Mouse (Mus musculus): ENCODE data around the gene Mphosph9.

Gene Mphosph9

GRCm38 (mm10) chr5:124213588-124214469 is 113.9 kb downstream of the Mphosph9 start:
- DNase-seq (ENCODE audit: low spot score) = no peak

- DNase-seq (ENCODE audit: low spot score) = no peak
Observed at GRCm38 (mm10) chr5:124211669-124212068, 116.1 kb downstream of the Mphosph9 start.

GRCm38 (mm10) chr5:124211234-124211633 is 116.5 kb downstream of the Mphosph9 start:
- peak; percentile 67 for DNase-seq (ENCODE audit: low spot score)

GRCm38 (mm10) chr5:124210281-124211016 is 117.3 kb downstream of the Mphosph9 start:
- no peak for DNase-seq (ENCODE audit: low spot score)

GRCm38 (mm10) chr5:124209850-124210249 is 117.9 kb downstream of the Mphosph9 start:
- no peak for DNase-seq (ENCODE audit: low spot score)

- DNase-seq (ENCODE audit: low spot score) = no peak
Observed at GRCm38 (mm10) chr5:124208030-124208429, 119.7 kb downstream of the Mphosph9 start.

- no peak for DNase-seq (ENCODE audit: low spot score)
Observed at GRCm38 (mm10) chr5:124206481-124207038, 121.2 kb downstream of the Mphosph9 start.

- DNase-seq (ENCODE audit: low spot score) = no peak
Observed at GRCm38 (mm10) chr5:124205809-124206380, 121.9 kb downstream of the Mphosph9 start.

GRCm38 (mm10) chr5:124205211-124205610 is 122.6 kb downstream of the Mphosph9 start:
- no peak for DNase-seq (ENCODE audit: low spot score)

GRCm38 (mm10) chr5:124204127-124204794 is 123.5 kb downstream of the Mphosph9 start:
- DNase-seq (ENCODE audit: low spot score) = no peak

GRCm38 (mm10) chr5:124203251-124203650 is 124.5 kb downstream of the Mphosph9 start:
- DNase-seq (ENCODE audit: low spot score) = no peak

GRCm38 (mm10) chr5:124202071-124202470 is 125.7 kb downstream of the Mphosph9 start:
- no peak for DNase-seq (ENCODE audit: low spot score)

GRCm38 (mm10) chr5:124201564-124201963 is 126.2 kb downstream of the Mphosph9 start:
- no peak for DNase-seq (ENCODE audit: low spot score)
